Mouse (Mus musculus): Measurements from ENCODE around the gene Gad1. TPM values are rescaled to one million over a fixed set of nuclear protein-coding genes. Genes with fewer than 3 reads are reported as not detected.

The Gad1 gene
- polyA plus RNA-seq, 1 experiment from 2014 or later, result 2.3 TPM

DNA sequence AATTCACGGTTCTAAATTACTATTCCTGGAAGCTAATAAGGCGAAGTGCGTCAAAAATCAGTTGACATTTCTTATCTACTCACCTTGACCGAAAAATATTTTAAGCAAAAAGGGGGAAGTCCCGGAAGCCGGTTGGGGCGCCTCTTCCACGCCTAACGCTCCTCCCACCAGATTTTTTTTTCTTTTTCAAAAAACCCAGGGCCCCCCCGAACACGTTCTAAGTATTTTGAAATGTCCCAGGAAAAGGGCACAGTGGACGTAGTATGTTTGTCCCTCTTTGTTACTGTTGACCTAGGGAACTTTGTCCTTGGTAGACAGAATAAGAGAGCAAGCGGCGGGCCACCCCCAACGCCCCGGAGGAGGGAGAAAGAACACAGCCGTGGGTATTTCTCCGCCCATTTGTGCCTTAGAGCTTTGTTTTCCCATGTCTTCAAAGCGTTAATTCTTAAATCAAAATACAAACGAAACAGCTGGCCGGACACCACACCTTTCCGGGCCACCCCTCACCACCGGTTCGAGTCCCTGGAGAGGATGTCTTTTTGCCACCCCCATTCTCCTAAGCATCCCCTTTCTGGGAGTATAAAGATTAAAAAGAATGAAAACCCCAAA, 6.1 kb downstream of the Gad1 start:
- Histone ChIP-seq H3K27ac (no peak overlapping the region), H3K9me3 (no peaks in the 10 kb centered on the region), H3K36me3 (replicated peaks) (no peaks in the 10 kb centered on the region), H3K27me3 (ENCODE audit: poor library complexity, severe bottlenecking) (peaks cover 74% of the 10 kb centered on the region), H3K4me3 (no peak overlapping the region), H3K4me1 (peaks cover 49% of the 10 kb centered on the region)
- 13% methylated on average over 24 of the region's 24 CpGs for WGBS
- DNase-seq (ENCODE audit: extremely low spot score, low spot score), result no peak

DNA sequence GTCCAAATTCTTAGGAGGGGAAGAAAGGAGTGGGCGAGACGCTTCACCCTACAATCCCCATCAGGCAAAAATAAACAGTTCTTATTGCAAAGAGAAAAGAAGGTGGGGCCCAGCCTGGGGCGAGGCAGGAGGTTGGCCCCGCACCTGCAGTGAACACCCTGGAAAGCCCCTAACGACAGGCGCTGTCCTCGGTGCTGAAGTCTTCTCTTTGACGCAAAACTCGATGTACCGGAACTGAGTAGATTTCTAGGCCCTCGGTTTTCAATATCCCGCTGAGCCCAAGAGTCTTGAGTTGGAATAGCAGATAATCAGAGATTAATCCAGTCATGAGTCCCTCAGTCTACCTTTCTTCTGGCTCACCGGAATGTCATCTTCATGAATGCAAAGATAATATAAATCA, 6.6 kb downstream of the Gad1 start:
- peaks cover 80% of the 10 kb centered on the region for H3K27me3 ChIP-seq (ENCODE audit: poor library complexity, severe bottlenecking)
- 2% methylated on average over 13 of the region's 13 CpGs for WGBS
- no peaks in the 10 kb centered on the region for H3K36me3 ChIP-seq (replicated peaks)
- no peak overlapping the region for H3K4me3 ChIP-seq
- peaks cover 54% of the 10 kb centered on the region for H3K4me1 ChIP-seq
- H3K27ac ChIP-seq, result no peak overlapping the region
- no peaks in the 10 kb centered on the region for H3K9me3 ChIP-seq
- DNase-seq (ENCODE audit: extremely low spot score, low spot score), result peak; percentile 77

DNA sequence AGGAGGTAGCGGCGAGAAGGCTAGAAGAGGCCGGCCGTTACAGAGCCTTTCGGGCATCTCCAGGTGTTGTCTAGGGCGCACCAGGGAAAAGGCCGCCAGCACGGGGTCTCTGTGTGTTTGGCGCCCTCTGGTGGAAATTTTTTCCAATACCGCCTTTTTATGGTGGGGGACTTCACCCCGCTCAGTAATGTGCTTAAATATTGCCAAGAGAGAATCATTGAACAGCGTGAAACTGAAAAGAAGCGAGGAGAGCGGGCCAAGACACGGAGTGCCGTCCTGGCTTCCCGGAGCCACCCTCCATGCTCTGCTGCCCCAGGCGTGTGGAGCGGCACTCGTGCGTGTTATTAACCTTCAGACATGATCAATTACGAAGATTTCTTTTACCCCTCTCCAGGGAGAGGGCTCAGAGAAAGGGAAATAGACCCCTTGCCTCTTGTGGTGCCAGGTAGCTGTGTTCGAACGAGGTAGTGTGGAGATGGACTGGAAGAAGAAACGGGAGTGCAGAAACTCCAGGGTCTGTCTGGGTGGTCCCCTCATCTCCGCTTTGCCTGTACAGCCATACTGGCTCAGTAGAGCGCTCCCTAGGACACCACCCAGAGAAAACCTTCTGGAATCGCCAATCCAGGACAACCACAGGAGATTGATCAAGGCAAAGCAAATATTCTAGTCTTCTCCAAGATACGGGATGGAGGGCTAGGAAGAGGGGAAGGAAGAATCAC, 8.4 kb downstream of the Gad1 start:
- peak; percentile 83 for DNase-seq (ENCODE audit: extremely low spot score, low spot score)
- H3K4me3 ChIP-seq, result peak overlapping the region; percentile 48; the same call in 1 of the 2 replicates

DNA sequence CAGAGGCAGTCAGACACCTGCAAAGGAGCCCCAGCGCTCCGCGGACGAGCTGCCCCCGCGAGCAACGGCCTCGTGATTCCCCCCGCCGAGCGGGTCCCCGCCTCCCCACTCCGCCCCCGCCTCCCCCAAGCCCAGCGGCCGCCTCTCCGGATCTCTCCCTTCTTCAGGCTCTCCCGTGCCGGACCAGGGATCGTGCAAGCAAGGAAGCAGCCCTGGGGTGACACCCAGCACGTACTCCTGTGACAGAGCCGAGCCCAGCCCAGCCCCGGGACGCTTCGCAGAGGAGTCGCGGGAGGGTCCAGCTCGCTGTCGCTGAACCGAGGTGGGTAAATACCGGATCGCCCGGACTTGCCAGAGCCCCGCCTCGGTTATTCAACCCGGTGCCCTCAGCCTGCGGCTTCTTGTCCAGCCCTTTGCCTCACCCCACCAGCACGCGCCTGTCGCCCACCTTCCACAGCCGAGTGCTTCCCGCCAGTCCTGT, 9.2 kb downstream of the Gad1 start:
- H3K27ac ChIP-seq, result peak overlapping the region; percentile 8; the same call in 1 of the 2 replicates

More for the DNA sequence above, 8.4 kb downstream of the Gad1 start:
- no peaks in the 10 kb centered on the region for H3K36me3 ChIP-seq (replicated peaks)
- peaks cover 72% of the 10 kb centered on the region for H3K4me1 ChIP-seq
- under 1% methylated on average over 29 of the region's 29 CpGs for WGBS
- H3K9me3 ChIP-seq, result no peaks in the 10 kb centered on the region
- H3K27ac ChIP-seq, result no peak overlapping the region
- H3K27me3 ChIP-seq (ENCODE audit: poor library complexity, severe bottlenecking), result peaks cover 93% of the 10 kb centered on the region

DNA sequence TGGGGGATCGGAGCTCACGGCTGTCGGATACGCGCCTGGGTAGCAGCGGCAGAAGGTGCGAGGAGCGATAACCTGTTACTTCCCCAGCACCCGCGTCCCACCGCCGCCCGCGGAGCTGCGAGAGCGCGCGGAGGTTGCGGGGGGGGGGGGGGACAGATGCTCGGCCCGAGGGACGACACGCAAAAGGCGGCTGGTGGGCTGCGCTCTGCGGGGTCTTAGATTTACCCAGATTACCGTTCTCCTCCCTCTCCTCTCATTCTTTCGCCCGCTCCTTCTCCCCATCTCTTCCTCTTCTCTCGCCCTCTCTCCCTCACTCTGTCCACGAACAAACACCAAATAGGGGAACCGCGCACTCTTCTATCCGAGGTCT, 9.7 kb downstream of the Gad1 start:
- peak overlapping the region; percentile 8; the same call in 1 of the 2 replicates for H3K27ac ChIP-seq

More for the DNA sequence above, 9.2 kb downstream of the Gad1 start:
- Histone ChIP-seq H3K9me3 (no peaks in the 10 kb centered on the region), H3K4me3 (peak overlapping the region; percentile 48), H3K36me3 (replicated peaks) (no peaks in the 10 kb centered on the region), H3K27me3 (ENCODE audit: poor library complexity, severe bottlenecking) (peaks cover 95% of the 10 kb centered on the region), H3K4me1 (peaks cover 80% of the 10 kb centered on the region)
- under 1% methylated on average over 42 of the region's 42 CpGs for WGBS
- peak; percentile 64 for DNase-seq (ENCODE audit: extremely low spot score, low spot score)

DNA sequence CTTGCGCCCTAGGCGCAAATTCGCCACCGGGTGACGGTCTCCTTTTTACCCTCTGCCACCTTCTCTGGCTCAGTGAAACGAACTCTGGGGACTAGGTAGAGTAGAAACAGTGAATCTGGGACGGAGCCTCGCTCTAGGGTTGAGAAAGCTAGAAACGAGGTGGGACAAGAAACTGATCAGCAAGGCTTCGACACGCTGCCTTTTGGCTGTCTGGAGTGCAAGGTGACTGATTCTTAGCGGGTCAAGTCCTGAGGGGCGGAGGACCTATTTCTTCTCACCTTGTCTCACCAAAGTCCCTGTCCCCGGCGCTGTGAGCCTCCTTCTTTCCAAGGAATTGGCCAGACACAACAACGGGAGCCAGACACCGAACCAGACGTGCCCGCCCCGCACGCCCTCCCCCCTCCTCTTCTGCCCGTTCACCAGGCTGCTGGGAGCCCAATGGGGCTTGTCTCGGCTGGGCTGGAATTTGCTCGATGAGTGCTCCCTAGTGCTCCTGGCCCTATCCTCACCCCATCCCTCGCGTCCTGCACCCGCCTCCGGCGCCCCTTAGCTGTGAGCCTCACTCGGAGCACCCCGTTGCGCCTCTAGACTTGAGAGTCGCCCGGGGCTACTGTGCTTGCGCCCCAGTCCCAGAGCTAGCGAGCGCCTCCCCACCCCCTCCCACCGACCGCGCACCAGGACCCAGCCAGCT, 10.3 kb downstream of the Gad1 start:
- Histone ChIP-seq H3K36me3 (replicated peaks) (no peaks in the 10 kb centered on the region), H3K27me3 (ENCODE audit: poor library complexity, severe bottlenecking) (peaks cover 100% of the 10 kb centered on the region), H3K27ac (0 out of 2 replicates have a peak overlapping the region, but pooled peaks have one; percentile 33), H3K4me3 (peak overlapping the region; percentile 48), H3K4me1 (peaks cover 91% of the 10 kb centered on the region), H3K9me3 (no peaks in the 10 kb centered on the region)
- under 1% methylated on average over 40 of the region's 40 CpGs for WGBS
- peak; percentile 49 for DNase-seq (ENCODE audit: extremely low spot score, low spot score)

More for the DNA sequence above, 9.7 kb downstream of the Gad1 start:
- Histone ChIP-seq H3K4me3 (peak overlapping the region; percentile 48), H3K9me3 (no peaks in the 10 kb centered on the region), H3K36me3 (replicated peaks) (no peaks in the 10 kb centered on the region), H3K4me1 (peaks cover 85% of the 10 kb centered on the region), H3K27me3 (ENCODE audit: poor library complexity, severe bottlenecking) (peaks cover 95% of the 10 kb centered on the region)
- WGBS, result under 1% methylated on average over 29 of the region's 34 CpGs
- DNase-seq (ENCODE audit: extremely low spot score, low spot score), result no peak

DNA sequence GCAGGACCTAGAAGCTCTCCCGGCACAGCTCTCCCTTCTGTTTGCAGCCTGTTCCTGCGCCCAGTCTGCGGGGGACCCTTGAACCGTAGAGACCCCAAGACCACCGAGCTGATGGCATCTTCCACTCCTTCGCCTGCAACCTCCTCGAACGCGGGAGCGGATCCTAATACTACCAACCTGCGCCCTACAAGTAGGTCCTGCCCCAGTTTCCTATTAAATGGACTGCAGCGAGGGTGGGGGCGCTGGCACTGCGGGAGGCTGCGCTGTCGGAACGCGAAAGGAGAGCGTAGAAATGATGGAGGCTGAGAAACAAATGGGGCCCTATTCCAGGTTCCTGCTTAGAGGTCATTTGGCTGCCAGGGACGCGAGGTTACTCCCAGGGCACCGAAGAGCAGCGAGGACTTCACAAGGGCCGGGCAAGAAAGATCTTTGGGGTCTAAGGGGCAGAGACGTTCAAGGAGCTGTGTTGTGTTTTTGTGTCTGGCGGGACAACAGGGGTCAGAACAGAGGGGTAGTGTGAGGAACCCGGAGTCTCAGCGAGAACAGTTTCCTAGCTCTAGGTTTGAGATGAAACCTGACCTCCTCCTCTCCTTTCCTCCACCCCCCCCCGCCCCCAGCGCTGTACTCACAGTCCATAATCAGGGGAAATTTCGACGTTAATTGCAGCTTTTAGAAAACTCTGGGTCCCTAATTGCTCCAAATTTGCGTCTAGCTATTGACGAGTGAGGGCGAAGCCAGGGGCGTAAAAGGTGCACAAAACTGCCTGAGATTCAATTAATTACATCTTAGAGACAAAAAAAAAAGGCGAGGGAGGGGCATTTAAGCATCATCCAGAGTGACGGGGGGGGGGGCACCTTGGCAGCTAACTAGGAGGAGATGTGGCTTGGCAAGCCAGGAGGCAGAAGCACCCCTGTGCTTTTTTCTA, 11.1 kb downstream of the Gad1 start:
- H3K36me3 ChIP-seq (replicated peaks), result no peaks in the 10 kb centered on the region

DNA sequence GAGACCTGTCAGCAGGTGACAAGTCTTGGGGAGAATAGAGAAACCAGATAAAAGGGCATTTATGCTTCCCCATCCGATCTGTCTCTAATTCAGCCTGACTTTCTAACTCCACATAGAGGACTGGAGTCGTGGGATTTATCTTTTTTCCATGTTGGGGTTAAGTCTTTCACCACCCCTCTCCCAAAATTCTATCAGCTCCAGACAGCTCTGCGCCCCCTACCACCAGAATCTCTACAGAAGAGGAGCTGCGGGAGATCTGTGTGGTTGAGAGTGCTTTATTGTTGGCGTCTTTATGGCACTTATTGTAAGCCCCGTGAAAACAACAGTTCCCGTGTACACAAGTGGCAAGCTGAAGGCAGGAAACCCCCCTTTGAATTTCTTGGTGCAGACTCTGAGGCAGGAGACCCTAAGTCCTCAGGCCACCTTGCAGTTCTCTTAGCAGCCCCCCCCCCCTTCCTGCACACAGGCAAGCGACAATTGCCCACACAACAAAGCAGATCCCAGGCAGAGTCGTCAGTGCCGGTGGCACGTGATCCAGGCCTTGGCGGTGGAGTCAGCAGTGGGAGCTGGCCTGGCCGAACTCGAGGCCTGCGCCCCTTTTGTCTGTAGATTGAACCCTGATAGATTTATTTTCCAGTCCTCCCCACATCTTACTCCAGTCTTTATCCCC, 11.9 kb downstream of the Gad1 start:
- H3K36me3 ChIP-seq (replicated peaks), result no peaks in the 10 kb centered on the region
- H3K4me3 ChIP-seq, result peak overlapping the region; percentile 26; the same call in 1 of the 2 replicates
- peaks cover 86% of the 10 kb centered on the region for H3K4me1 ChIP-seq
- peaks cover 100% of the 10 kb centered on the region for H3K27me3 ChIP-seq (ENCODE audit: poor library complexity, severe bottlenecking)
- no peaks in the 10 kb centered on the region for H3K9me3 ChIP-seq
- H3K27ac ChIP-seq, result no peak overlapping the region
- 1% methylated on average over 15 of the region's 15 CpGs for WGBS
- DNase-seq (ENCODE audit: extremely low spot score, low spot score), result peak; percentile 49

More for the DNA sequence above, 11.1 kb downstream of the Gad1 start:
- Histone ChIP-seq H3K27ac (0 out of 2 replicates have a peak overlapping the region, but pooled peaks have one; percentile 33), H3K4me3 (peak overlapping the region; percentile 48), H3K27me3 (ENCODE audit: poor library complexity, severe bottlenecking) (peaks cover 100% of the 10 kb centered on the region), H3K9me3 (no peaks in the 10 kb centered on the region), H3K4me1 (peaks cover 91% of the 10 kb centered on the region)
- DNase-seq (ENCODE audit: extremely low spot score, low spot score), result peak; percentile 41
- WGBS, result under 1% methylated on average over 38 of the region's 38 CpGs

DNA sequence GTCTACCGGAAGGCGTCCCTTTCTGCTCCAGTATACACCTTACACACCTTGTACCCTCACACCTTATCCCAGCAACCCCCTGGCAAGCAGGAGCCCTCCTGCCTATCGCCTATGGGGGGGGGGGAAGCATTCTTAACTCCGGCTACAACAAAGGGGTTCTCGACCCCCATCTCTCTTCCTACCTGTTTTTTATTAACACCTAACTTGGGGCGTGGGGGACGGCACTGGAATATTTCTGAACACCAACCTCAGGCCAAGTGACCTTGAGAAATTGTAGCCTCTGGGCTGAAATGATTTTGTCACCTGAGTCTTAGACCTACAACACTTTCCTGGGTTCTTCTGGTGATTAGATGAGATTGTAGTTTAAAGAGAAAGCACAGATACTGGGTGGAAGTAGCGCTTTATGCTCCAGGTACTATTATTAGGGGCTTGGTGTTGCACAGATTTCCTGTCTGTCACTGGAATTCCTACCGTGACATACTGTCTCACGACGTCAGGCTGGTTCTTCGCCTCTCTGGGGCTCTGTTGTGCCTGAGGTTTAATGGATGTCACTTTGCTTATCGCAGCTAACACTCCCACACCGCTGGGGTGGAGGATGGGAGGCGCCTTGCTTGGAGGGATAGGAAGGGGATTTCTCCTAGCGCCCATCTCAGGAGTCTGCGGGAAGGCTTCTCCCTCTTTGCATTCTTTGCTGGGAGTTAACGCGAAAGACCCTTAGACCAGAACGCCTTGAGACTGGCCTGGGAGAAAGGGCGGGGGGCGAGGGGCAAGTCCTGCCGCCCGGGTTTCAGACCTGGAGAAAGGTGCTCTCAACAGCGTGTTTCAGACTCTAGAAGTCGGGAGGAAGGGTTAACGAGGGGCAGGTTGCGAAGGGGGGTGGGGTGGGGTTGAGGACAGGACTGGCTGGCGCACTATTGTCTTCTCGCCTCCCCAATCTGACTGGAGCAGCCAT, 13.1 kb downstream of the Gad1 start:
- no peaks in the 10 kb centered on the region for H3K9me3 ChIP-seq
- no peaks in the 10 kb centered on the region for H3K36me3 ChIP-seq (replicated peaks)
- peak; percentile 30 for DNase-seq (ENCODE audit: extremely low spot score, low spot score)
- peaks cover 100% of the 10 kb centered on the region for H3K27me3 ChIP-seq (ENCODE audit: poor library complexity, severe bottlenecking)
- WGBS, result 2% methylated on average over 30 of the region's 30 CpGs
- peak overlapping the region; percentile 43 for H3K4me3 ChIP-seq
- no peak overlapping the region for H3K27ac ChIP-seq
- peaks cover 81% of the 10 kb centered on the region for H3K4me1 ChIP-seq

DNA sequence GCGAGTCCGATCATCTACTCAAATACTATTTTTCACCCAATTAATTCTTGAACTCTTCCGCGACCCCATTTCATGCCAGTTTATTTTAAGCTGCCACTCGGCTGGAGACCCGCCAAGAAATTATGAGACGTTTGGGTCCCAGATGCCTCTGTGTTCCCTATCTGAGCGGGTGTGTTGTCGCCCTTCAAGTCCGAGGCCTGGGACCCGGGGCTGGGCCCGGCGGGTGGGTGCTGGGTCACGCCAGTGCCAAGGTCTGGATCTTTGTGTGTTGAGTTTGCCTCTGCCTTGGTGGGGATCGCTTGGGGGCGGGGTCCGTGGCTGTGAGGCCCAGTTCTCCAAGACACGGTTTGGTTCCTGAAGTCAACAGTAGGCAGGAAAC, 13.7 kb downstream of the Gad1 start:
- no peaks in the 10 kb centered on the region for H3K36me3 ChIP-seq (replicated peaks)
- DNase-seq (ENCODE audit: extremely low spot score, low spot score), result peak; percentile 31
- H3K27ac ChIP-seq, result 0 out of 2 replicates have a peak overlapping the region, but pooled peaks have one; percentile 15
- H3K27me3 ChIP-seq (ENCODE audit: poor library complexity, severe bottlenecking), result peaks cover 100% of the 10 kb centered on the region
- peaks cover 74% of the 10 kb centered on the region for H3K4me1 ChIP-seq
- peak overlapping the region; percentile 43 for H3K4me3 ChIP-seq
- 2% methylated on average over 18 of the region's 18 CpGs for WGBS
- no peaks in the 10 kb centered on the region for H3K9me3 ChIP-seq

Data from forebrain, embryonic 10.5 days (tissue).